Mouse (Mus musculus): ENCODE measurements at regions not wholly inside any gene's neighbourhood (a gene's known extent, or its start where the extent isn't known, plus 50 kb on each side); places are given as distances from the start of the nearest gene placed in this dataset.

DNA sequence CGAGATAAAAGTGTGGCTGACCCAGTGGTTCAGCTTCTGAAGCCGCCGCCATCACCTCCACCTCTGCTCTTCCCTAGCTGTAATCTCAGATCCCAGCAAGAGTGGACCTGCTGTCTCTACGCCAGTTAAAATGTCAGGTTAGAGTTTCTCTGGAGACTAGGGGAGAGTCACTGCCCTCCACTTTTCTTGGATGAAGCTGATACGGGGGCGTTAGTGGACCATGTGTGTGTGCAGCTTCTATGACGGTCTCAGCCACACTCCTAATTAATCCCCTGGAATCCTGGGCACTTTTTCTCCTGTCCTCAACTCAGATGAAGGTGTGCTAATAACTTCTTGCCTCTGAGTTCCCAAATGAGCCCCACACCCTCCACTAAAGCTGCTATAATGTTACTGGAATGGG is 106.0 kb downstream of the E030025P04Rik start:
- TF ChIP-seq CTCF (IDR thresholded peaks at IDR 0.05; ENCODE audit: borderline replicate concordance, insufficient read depth, low read length), result no peak
- TF ChIP-seq POLR2A (IDR thresholded peaks at IDR 0.05; ENCODE audit: low read depth, low read length), result no peak
